8 mouse cellular contexts compared by ENCODE assay signal in genomic region chr16:16302369-16303137, GRCm38 (mm10). TPM values are rescaled to one million over a fixed set of nuclear protein-coding genes. Genes with fewer than 3 reads are reported as not detected.
DNase-seq lines count a peak whose midpoint lies in the region; ATAC-seq lines count a peak whose summit lies in the region.

TSS of gene Yars2 (plus strand) at chr16:16302965.

- peak within 1 kb of the TSS; percentile 86 for H3K4me2 ChIP-seq in hindbrain, embryonic 16.5 days (ENCODE audit: low read length)

- peak within 1 kb of the TSS; percentile 90 for H3K27ac ChIP-seq in hindbrain, embryonic 16.5 days (ENCODE audit: low read depth, low read length)
- peak within 1 kb of the TSS; percentile 62 for H3K27ac ChIP-seq in macrophage

- H3K4me3 ChIP-seq in hindbrain, embryonic 16.5 days (ENCODE audit: low read length), result peak within 1 kb of the TSS; percentile 98
- peak within 1 kb of the TSS; percentile 61 for H3K4me3 ChIP-seq in macrophage (ENCODE audit: inconsistent target)

- peak within 1 kb of the TSS; percentile 93 for H3K9ac ChIP-seq in hindbrain, embryonic 16.5 days (ENCODE audit: low read depth, low read length)

- ATAC-seq in hindbrain, embryonic 16.5 days, result peak; percentile 99

- WGBS in hindbrain, embryonic 16.5 days, result under 1% methylated on average over 50 of the region's 50 CpGs
- WGBS in macrophage (ENCODE audit: missing documents), result under 1% methylated on average over 46 of the region's 50 CpGs

- no peaks in the 10 kb centered on the region for H3K27me3 ChIP-seq in hindbrain, embryonic 16.5 days (replicated peaks; ENCODE audit: control insufficient read depth, insufficient read depth, low read length)

- no peaks in the 10 kb centered on the region for H3K9me3 ChIP-seq in hindbrain, embryonic 16.5 days (ENCODE audit: control insufficient read depth, low read length)

- DNase-seq in T-cell, adult 2 months (ENCODE audit: low spot score), result peak; percentile 89
- peak; percentile 95 to 96 for DNase-seq in cerebellum, postnatal 36 days
- DNase-seq in gastrocnemius, adult 18-20 months (ENCODE audit: low spot score), result peak; percentile 90
- DNase-seq in left cerebral cortex, adult 18-20 months (ENCODE audit: low spot score in 2 of 2), result peak; percentile 94 to 95
- peak; percentile 95 for DNase-seq in right cerebral cortex, adult 18-20 months
- peak; percentile 67 for DNase-seq in urinary bladder, postnatal 10 days (ENCODE audit: low spot score)

- H3K79me2 ChIP-seq in macrophage (ENCODE audit: inconsistent target), result peaks cover 26% of the 10 kb centered on the region

- peaks cover 13% of the 10 kb centered on the region for H3K4me1 ChIP-seq in hindbrain, embryonic 16.5 days (ENCODE audit: control insufficient read depth, insufficient read depth, low read depth, low read length)

- H3K36me3 ChIP-seq in hindbrain, embryonic 16.5 days (ENCODE audit: control insufficient read depth, insufficient read depth, low read length), result peaks cover 6% of the 10 kb centered on the region
- H3K36me3 ChIP-seq in macrophage (ENCODE audit: inconsistent target), result peaks cover 16% of the 10 kb centered on the region

RNA-seq across cellular contexts. Expression of gene Yars2, which starts in this region (rescaled TPM):
- 10 to 100 TPM; 19.8 to 20.2 TPM for total RNA-seq in gastrocnemius, adult 18-20 months (2021)
- 25.3 and 26.6 TPM in 2 replicates for polyA plus RNA-seq in hindbrain, embryonic 16.5 days (2015; fragmentation: Nextera tagmentation; extraction: Ambion mirVana)
- total RNA-seq in left cerebral cortex, adult 18-20 months (2021), result 10 to 100 TPM; 24.6 to 25.6 TPM
- total RNA-seq in macrophage (2018; cell fraction: chromatin; rRNA removed), result 10 to 100 TPM in 5 of 26 experiments, 1 to 10 TPM in 21; 1.4 to 14.6 (median 6.9) TPM
- total RNA-seq in macrophage (2018; cell fraction: cytosol; rRNA removed), result 10 to 100 TPM in 1 of 26 experiments, 1 to 10 TPM in 25; 5.1 to 10.0 (median 7.4) TPM
- total RNA-seq in macrophage (2018; cell fraction: nucleus; rRNA removed), result 10 to 100 TPM in 8 of 26 experiments, 1 to 10 TPM in 18; 2.1 to 17.5 (median 7.5) TPM
- 6.0 to 16.8 TPM (median 6.4 TPM) in 3 replicates for polyA plus RNA-seq in macrophage (2018)

Comparison
In these comparisons a context has a peak if more than half of its experiments do, and no peak if none do; other contexts are left out.
1. Peak in every context shown above with its lines: DNase-seq, ATAC-seq, H3K4me3 ChIP-seq and H3K27ac ChIP-seq.